Mouse (Mus musculus) bone marrow macrophage, adult 2 months (primary cell): ENCODE measurements around the gene Elfn2. TPM values are rescaled to one million over a fixed set of nuclear protein-coding genes. Genes with fewer than 3 reads are reported as not detected.

Source experiments
- H3K27ac ChIP-seq: 2 replicates; pipeline ENCODE4 v1.5.1; 2012; ENCODE audit warnings: low read depth, low read length; ENCODE audit not compliant: insufficient read depth
- H3K4me1 ChIP-seq: 2 replicates; pipeline ENCODE4 v1.6.1; 2012; ENCODE audit warnings: low read length; ENCODE audit not compliant: control insufficient read depth, insufficient read depth
- H3K4me3 ChIP-seq: 2 replicates; pipeline ENCODE4 v1.5.1; 2012; ENCODE audit warnings: mild to moderate bottlenecking, low read length, moderate library complexity; ENCODE audit not compliant: insufficient read depth
- CTCF ChIP-seq: IDR thresholded peaks from 2 replicates; pipeline ENCODE4 v1.5.1; 2012; ENCODE audit warnings: low read depth, mild to moderate bottlenecking, low read length, moderate library complexity
- POLR2A ChIP-seq: IDR thresholded peaks from 2 replicates; pipeline ENCODE4 v1.6.1; 2012; ENCODE audit warnings: mild to moderate bottlenecking, low read depth, low read length, borderline replicate concordance
- polyA plus RNA-seq: library from polyadenylated mRNA; stranded (reverse); fragments of >200 nt; gene quantifications from 2 replicates; pipeline ENCODE4 v1.2.4, GENCODE M21; 2012; ENCODE audit not compliant: missing spikeins, insufficient read depth, insufficient read length

The Elfn2 gene
- polyA plus RNA-seq, 1 experiment: not detected

DNA sequence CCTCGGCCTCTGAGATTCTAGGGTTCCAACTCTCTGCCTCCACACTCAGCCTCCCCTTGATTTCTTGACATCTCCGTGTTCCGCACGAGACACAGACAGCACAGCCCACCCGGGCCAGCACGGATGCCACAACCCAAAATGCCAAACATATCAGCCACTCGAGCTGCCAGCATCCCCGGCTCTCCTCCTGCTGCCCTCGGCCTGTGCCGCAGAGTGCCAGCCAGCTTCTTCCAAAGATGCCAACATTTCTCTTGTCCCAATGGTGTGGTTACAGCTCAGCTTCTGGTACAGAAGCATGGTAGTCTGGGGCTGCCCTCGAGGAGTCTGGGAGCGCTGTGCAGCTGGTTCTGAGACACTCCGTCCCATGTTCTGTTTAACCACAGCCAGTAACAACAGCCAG lies 92.3 kb downstream of the Elfn2 start:
- Histone ChIP-seq H3K4me3 (no peak overlapping the region), H3K4me1 (peaks cover 12% of the 10 kb centered on the region), H3K27ac (no peak overlapping the region)
- TF ChIP-seq POLR2A: no peak
- no peak for TF ChIP-seq CTCF

- TF ChIP-seq CTCF (no peak), POLR2A (no peak)
- no peak overlapping the region for H3K27ac ChIP-seq
- no peak overlapping the region for H3K4me3 ChIP-seq
- H3K4me1 ChIP-seq: peaks cover 12% of the 10 kb centered on the region
Observed at GRCm38 (mm10) chr15:78624961-78625360, 93.6 kb downstream of the Elfn2 start.

- Histone ChIP-seq H3K4me3 (no peak overlapping the region), H3K4me1 (peaks cover 12% of the 10 kb centered on the region), H3K27ac (no peak overlapping the region)
- TF ChIP-seq POLR2A (no peak), CTCF (no peak)
Observed at GRCm38 (mm10) chr15:78624431-78624950, 94.1 kb downstream of the Elfn2 start.

- no peak for TF ChIP-seq POLR2A
- TF ChIP-seq CTCF: peak; percentile 95
- no peak overlapping the region for H3K4me3 ChIP-seq
- peaks cover 12% of the 10 kb centered on the region for H3K4me1 ChIP-seq
- no peak overlapping the region for H3K27ac ChIP-seq
Observed at GRCm38 (mm10) chr15:78623426-78623825, 95.1 kb downstream of the Elfn2 start.

Other genes with a start within 250 kb of the Elfn2 start
- gene Il2rb, start 223.5 kb downstream of the Elfn2 start, polyA plus RNA-seq: not detected in 2 replicates
- gene C1qtnf6, start 187.4 kb downstream of the Elfn2 start, polyA plus RNA-seq: 1.9 and 2.2 TPM in 2 replicates
- not detected in 2 replicates for gene Sstr3, start 174.1 kb downstream of the Elfn2 start, polyA plus RNA-seq
- gene Rac2, start 146.0 kb downstream of the Elfn2 start, polyA plus RNA-seq: 440 and 552 TPM in 2 replicates
- gene Cyth4, start 121.7 kb downstream of the Elfn2 start, polyA plus RNA-seq: 382 and 398 TPM in 2 replicates
- 14.0 and 16.2 TPM in 2 replicates for gene Mfng, start 54.7 kb upstream of the Elfn2 start, polyA plus RNA-seq
- gene Card10, start 84.3 kb upstream of the Elfn2 start, polyA plus RNA-seq: 0.23 TPM in 1 of 2 replicates, not detected in the other
- 0.31 and 0.36 TPM in 2 replicates for gene Cdc42ep1, start 123.9 kb upstream of the Elfn2 start, polyA plus RNA-seq
- gene Lgals2, start 136.8 kb upstream of the Elfn2 start, polyA plus RNA-seq: not detected in 2 replicates
- gene Gga1, start 158.4 kb upstream of the Elfn2 start, polyA plus RNA-seq: 68.7 and 76.5 TPM in 2 replicates
- not detected in 2 replicates for gene Gm49510, start 180.9 kb upstream of the Elfn2 start, polyA plus RNA-seq
- 158 and 180 TPM in 2 replicates for gene Sh3bp1, start 181.0 kb upstream of the Elfn2 start, polyA plus RNA-seq
- gene Pdxp, start 195.1 kb upstream of the Elfn2 start, polyA plus RNA-seq: 1.7 and 2.3 TPM in 2 replicates
- gene Lgals1, start 208.0 kb upstream of the Elfn2 start, polyA plus RNA-seq: 1,085 and 1,245 TPM in 2 replicates
- 25.7 and 28.1 TPM in 2 replicates for gene Nol12, start 216.2 kb upstream of the Elfn2 start, polyA plus RNA-seq
- 28.7 and 33.2 TPM in 2 replicates for gene Triobp, start 229.0 kb upstream of the Elfn2 start, polyA plus RNA-seq